Comparison of ENCODE assay signal across 1 mouse cellular context in the genomic region with DNA sequence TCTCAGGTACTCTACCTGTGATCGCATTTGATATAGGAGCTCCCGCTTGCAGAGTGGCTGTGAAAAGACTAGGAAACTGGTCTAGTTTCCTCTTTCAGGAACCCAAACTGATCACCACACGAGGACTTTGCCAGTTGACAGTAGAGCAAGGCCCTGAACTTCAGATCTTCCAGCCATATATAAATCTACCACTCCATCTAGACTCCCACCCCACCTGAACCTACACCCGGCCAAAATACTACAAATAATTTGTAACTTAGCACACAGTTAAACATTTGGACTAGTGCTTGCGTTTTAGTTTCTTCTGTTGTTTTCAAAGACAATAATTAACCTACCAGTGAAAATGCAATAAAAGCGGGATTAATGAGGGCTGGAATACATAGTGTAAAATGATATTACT.
TF ChIP-seq lines count a peak whose summit lies in the region.

No protein-coding gene starts in this region.

TF ChIP-seq in MEL, 35 proteins besides CTCF, POLR2A, EP300 and RAD21 (continued from another document):
- no peak for TF ChIP-seq USF1 (IDR thresholded peaks at IDR 0.05; ENCODE audit: low read depth, low read length)
